Mouse (Mus musculus) heart, embryonic 13.5 days (tissue): ENCODE data around the gene Kazald1. TPM values are rescaled to one million over a fixed set of nuclear protein-coding genes. Genes with fewer than 3 reads are reported as not detected.

Experiments
- ATAC-seq: fragments of 200-750 bp; cut with Nextera tagmentation; 2 replicates; pipeline ENCODE4 v1.8.0; 2017; ENCODE audit warnings: moderate TSS enrichment; ENCODE audit not compliant: insufficient number of reproducible peaks, low FRiP score, low TSS enrichment; ENCODE audit errors: extremely low read depth
- H3K27ac ChIP-seq: fragments of 300-500 bp; sonication (generic); replicated peaks from 2 replicates; pipeline ENCODE4 v1.5.1; 2015; ENCODE audit warnings: moderate library complexity, mild to moderate bottlenecking, inconsistent platforms
- H3K27me3 ChIP-seq: fragments of 300-500 bp; sonication (generic); replicated peaks from 2 replicates; pipeline ENCODE4 v1.6.1; 2015; ENCODE audit warnings: mild to moderate bottlenecking, inconsistent platforms
- H3K36me3 ChIP-seq: fragments of 300-500 bp; sonication (generic); 2 replicates; pipeline ENCODE4 v1.6.1; 2015; ENCODE audit warnings: mild to moderate bottlenecking, inconsistent platforms
- H3K4me1 ChIP-seq: fragments of 300-500 bp; sonication (generic); 2 replicates; pipeline ENCODE4 v1.6.1; 2015; ENCODE audit warnings: inconsistent platforms
- H3K4me2 ChIP-seq: fragments of 300-500 bp; sonication (generic); 2 replicates; pipeline ENCODE4 v1.6.1; 2015; ENCODE audit warnings: inconsistent platforms, mild to moderate bottlenecking, moderate library complexity
- H3K4me3 ChIP-seq: fragments of 300-500 bp; sonication (generic); 2 replicates; pipeline ENCODE4 v1.5.1; 2015; ENCODE audit warnings: moderate library complexity, mild to moderate bottlenecking, inconsistent platforms
- H3K9ac ChIP-seq: fragments of 300-500 bp; sonication (generic); 2 replicates; pipeline ENCODE4 v1.6.1; 2015; ENCODE audit warnings: inconsistent platforms, mild to moderate bottlenecking, moderate library complexity
- H3K9me3 ChIP-seq: fragments of 300-500 bp; sonication (generic); 2 replicates; pipeline ENCODE4 v1.6.1; 2016; ENCODE audit warnings: inconsistent platforms
- WGBS: fragments of 180-500 bp; shearing (Covaris S2); methylation state at CpG from one replicate; pipeline ENCODE4 v1.1.7; 2015; ENCODE audit warnings: mixed read lengths; 5-methylcytosine and 5-hydroxymethylcytosine counted together
- polyA plus RNA-seq: library from polyadenylated mRNA; unstranded; fragments of >200 nt; fragmentation: Nextera tagmentation; extraction: Ambion mirVana; gene quantifications from 2 replicates; pipeline ENCODE4 v1.2.1, GENCODE M21; 2015

Kazald1 gene
- polyA plus RNA-seq, 1 experiment from 2014 or later: 5.8 TPM

- peaks cover 50% of the 10 kb centered on the region for H3K27me3 ChIP-seq
- no peak for ATAC-seq
- no peaks in the 10 kb centered on the region for H3K36me3 ChIP-seq
- no peak overlapping the region for H3K4me3 ChIP-seq
- no peak overlapping the region for H3K27ac ChIP-seq
- H3K4me2 ChIP-seq: no peak overlapping the region
- H3K4me1 ChIP-seq: peaks cover 5% of the 10 kb centered on the region
- 38% methylated on average over 1 of the region's 1 CpGs for WGBS
- no peak overlapping the region for H3K9ac ChIP-seq
- H3K9me3 ChIP-seq: no peaks in the 10 kb centered on the region
Measured at GRCm38 (mm10) chr19:45116798-45117197, 41.8 kb downstream of the Kazald1 start.

Other genes with a start within 250 kb of the Kazald1 start
- gene Slf2, start 144.1 kb upstream of the Kazald1 start, polyA plus RNA-seq: 27.2 and 29.7 TPM in 2 replicates
- 0.60 and 0.96 TPM in 2 replicates for gene Sema4g, start 86.1 kb upstream of the Kazald1 start, polyA plus RNA-seq
- gene Twnk, start 69.6 kb upstream of the Kazald1 start, polyA plus RNA-seq: 16.3 and 16.7 TPM in 2 replicates
- 55.9 and 62.2 TPM in 2 replicates for gene Mrpl43, start 68.8 kb upstream of the Kazald1 start, polyA plus RNA-seq
- 39.3 and 39.9 TPM in 2 replicates for gene Lzts2, start 60.8 kb upstream of the Kazald1 start, polyA plus RNA-seq
- gene Pdzd7, start 29.5 kb upstream of the Kazald1 start, polyA plus RNA-seq: 0.15 TPM in 1 of 2 replicates, not detected in the other
- gene Sfxn3, start 27.7 kb upstream of the Kazald1 start, polyA plus RNA-seq: 17.6 and 19.6 TPM in 2 replicates
- gene Tlx1, start 75.4 kb downstream of the Kazald1 start, polyA plus RNA-seq: 0.11 and 0.23 TPM in 2 replicates
- gene Lbx1, start 160.6 kb downstream of the Kazald1 start, polyA plus RNA-seq: not detected in 2 replicates